Mouse (Mus musculus) liver (tissue): Measurements from ENCODE around the gene Slc20a1.

ENCODE experiments used
- DNase-seq: peaks from one replicate; pipeline ENCODE4 v3.0.0-alpha.2; 2020; ENCODE audit warnings: mixed read lengths

The Slc20a1 gene

DNA sequence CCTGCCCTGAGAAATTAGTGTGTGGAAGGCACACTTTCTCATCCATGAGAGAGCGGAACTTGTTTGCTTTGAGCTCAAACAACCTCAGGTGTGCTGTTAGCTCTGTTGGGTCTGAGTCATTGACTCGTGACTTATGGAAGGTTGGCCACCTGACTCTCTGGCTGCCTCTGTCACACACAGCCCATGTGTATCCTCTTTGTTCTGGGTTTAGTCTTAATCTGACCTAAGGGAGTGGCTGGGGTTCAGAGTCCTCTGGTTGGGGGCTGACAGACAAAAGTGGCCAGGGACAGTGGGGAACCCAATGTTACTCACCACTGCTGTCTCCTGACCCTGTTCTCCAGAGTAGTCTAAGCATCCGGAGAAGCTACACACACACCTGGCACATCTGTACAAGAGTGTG lies 59.5 kb downstream of the Slc20a1 start:
- DNase-seq: no peak

DNA sequence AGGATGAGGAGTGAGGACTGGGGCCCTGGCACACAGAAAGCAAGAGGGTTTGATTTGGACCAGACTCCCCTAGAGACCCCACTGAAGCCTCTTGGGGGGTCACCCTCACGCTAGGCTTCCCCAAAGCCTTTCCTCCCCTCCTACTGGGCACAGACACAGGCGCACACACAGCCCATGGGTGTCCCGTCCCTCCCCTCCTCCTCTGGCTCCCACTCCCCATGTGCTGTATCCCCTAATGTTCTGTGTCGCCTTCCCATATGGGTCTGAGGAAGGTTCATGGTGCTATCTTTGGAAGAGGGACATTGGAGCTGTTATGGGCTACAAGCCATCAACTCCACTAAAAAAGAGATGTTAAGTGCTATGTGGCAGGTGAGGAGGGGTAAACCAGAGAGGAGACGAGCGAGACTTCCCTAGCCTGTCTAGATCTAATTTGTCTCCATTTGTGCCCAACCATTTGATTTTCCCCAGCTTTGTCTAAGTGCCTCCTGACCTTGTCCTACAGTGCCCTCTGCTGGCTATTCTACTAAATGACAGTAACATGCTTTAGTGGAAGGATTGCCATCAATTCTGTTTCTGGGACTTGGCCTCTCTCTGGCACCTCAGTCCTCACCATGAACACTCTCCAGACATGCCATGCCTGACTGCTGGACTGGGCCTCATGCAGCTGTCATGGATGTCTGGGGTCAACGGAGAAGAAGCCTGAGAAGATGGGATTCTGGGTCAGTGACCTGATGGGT lies 60.1 kb downstream of the Slc20a1 start:
- peak; percentile 62 for DNase-seq

DNA sequence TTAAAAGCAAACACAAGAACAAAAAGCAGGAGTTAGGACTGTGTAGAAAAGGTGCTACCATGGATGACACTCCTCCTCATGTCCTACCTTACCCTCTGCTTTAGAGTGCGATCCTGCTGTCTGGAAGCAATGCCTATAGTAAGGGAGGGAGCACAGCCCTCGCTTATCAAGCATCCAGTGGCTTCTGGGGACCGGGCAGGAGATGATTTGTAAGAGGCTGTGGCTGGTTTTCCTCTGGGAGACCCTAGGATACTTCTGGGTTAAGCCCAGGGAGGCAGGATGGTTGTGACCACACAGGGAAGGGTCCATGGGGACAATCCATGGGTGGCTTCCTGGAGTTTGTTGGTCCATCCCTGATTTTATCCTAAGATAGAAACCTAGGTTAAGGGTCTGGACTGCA lies 62.1 kb downstream of the Slc20a1 start:
- no peak for DNase-seq
